Mouse (Mus musculus) stomach, postnatal 0 days (tissue): ENCODE results near the gene Bola2. TPM values are rescaled to one million over a fixed set of nuclear protein-coding genes. Genes with fewer than 3 reads are reported as not detected.

Experiments used
- ATAC-seq: fragments of 200-750 bp; cut with Nextera tagmentation; 2 replicates; pipeline ENCODE4 v1.8.0; 2017; ENCODE audit not compliant: low FRiP score, low TSS enrichment
- DNase-seq: peaks from one replicate; pipeline ENCODE4 v3.0.0-alpha.2; 2016; ENCODE audit warnings: low spot score
- H3K27ac ChIP-seq: fragments of 300-500 bp; sonication (generic); replicated peaks from 2 replicates; pipeline ENCODE4 v1.5.1; 2014; ENCODE audit warnings: mild to moderate bottlenecking, control low read depth
- H3K27me3 ChIP-seq: fragments of 300-500 bp; sonication (generic); 2 replicates; pipeline ENCODE4 v1.6.1; 2014; ENCODE audit warnings: low read length; ENCODE audit not compliant: control insufficient read depth, insufficient read depth
- H3K36me3 ChIP-seq: fragments of 300-500 bp; sonication (generic); 2 replicates; pipeline ENCODE4 v1.6.1; 2014; ENCODE audit warnings: low read length, mixed read lengths; ENCODE audit not compliant: control insufficient read depth, insufficient read depth
- H3K4me1 ChIP-seq: fragments of 300-500 bp; sonication (generic); replicated peaks from 2 replicates; pipeline ENCODE4 v1.6.1; 2014; ENCODE audit warnings: antibody characterized with exemption; ENCODE audit not compliant: control insufficient read depth, insufficient read depth
- H3K4me2 ChIP-seq: fragments of 300-500 bp; sonication (generic); replicated peaks from 2 replicates; pipeline ENCODE4 v1.6.1; 2014; ENCODE audit warnings: low read depth, mild to moderate bottlenecking, control low read depth, moderate library complexity
- H3K4me3 ChIP-seq: fragments of 300-500 bp; sonication (generic); 2 replicates; pipeline ENCODE4 v1.5.1; 2014; ENCODE audit warnings: low read depth, low read length, control low read depth
- H3K9ac ChIP-seq: fragments of 300-500 bp; sonication (generic); 2 replicates; pipeline ENCODE4 v1.6.1; 2014; ENCODE audit warnings: mild to moderate bottlenecking, low read length, control low read depth, mixed read lengths
- H3K9me3 ChIP-seq: fragments of 300-500 bp; sonication (generic); 2 replicates; pipeline ENCODE4 v1.6.1; 2016; ENCODE audit warnings: low read length; ENCODE audit not compliant: control insufficient read depth
- CTCF ChIP-seq: IDR thresholded peaks from 2 replicates; pipeline ENCODE4 v1.5.1; 2016; ENCODE audit warnings: antibody characterized with exemption, low read depth, mild to moderate bottlenecking, moderate library complexity
- EP300 ChIP-seq: optimal IDR thresholded peaks from 2 replicates; pipeline ENCODE3; 2016; ENCODE audit warnings: antibody characterized with exemption
- WGBS: fragments of 180-500 bp; shearing (Covaris S2); extraction: QIAGEN DNeasy Blood & Tissue Kit; methylation state at CpG from one replicate; pipeline ENCODE4 v1.1.7; 2014; 5-methylcytosine and 5-hydroxymethylcytosine counted together
- polyA plus RNA-seq: library from polyadenylated mRNA; unstranded; fragments of >200 nt; fragmentation: Nextera tagmentation; extraction: Ambion mirVana; gene quantifications from 2 replicates; pipeline ENCODE4 v1.2.1, GENCODE M21; 2015

The Bola2 gene
- polyA plus RNA-seq, 1 experiment from 2014 or later = 93.4 TPM

DNA sequence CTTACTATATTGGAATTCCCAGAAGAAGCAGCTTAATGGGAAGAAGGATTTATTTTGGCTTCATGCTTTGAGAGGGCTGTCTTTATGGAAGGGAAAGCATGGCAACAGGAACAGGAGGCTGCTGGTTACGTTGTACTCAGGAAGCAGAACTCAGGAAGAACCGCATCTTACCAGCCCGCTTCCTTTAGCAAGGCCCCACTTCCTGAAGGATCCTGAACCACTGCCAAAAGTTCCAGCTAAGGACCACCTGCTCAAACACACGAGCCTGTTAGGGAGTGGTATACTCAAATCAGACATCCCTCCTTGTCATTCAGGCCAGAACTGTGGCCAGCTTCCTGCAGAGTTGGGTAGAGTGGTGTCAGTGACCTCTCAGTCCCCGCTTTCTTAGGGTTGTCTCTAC is 26.7 kb upstream of the Bola2 start:
- no peaks in the 10 kb centered on the region for H3K4me1 ChIP-seq
- no peak overlapping the region for H3K4me3 ChIP-seq
- peaks cover 8% of the 10 kb centered on the region; the same call in 1 of the 2 replicates for H3K36me3 ChIP-seq
- DNase-seq = no peak
- 59% methylated on average over 5 of the region's 5 CpGs for WGBS
- no peak overlapping the region for H3K4me2 ChIP-seq
- no peaks in the 10 kb centered on the region for H3K9me3 ChIP-seq
- ATAC-seq = no peak
- H3K27ac ChIP-seq = no peak overlapping the region
- no peak overlapping the region for H3K9ac ChIP-seq
- no peaks in the 10 kb centered on the region for H3K27me3 ChIP-seq
- TF ChIP-seq EP300 (no peak), CTCF (no peak)

DNA sequence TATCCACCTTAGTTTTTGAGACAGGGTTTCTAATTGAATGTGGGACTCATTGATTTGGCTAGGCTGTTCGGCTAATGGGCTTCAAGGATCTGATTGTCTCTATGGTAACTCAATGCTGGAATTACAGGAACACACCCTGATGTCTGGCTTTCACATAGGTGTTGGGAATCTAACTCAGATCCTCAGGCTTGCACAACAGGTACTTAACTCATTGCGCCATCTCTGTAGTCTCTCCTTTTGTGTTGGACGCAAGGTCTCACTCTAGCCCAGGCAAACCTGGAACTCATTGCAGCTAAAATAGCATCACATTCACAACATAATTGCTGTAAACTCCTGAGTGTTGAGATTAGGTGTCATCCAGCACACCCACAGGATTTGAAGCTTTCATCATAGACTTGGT is 25.0 kb upstream of the Bola2 start:
- H3K36me3 ChIP-seq = peaks cover 8% of the 10 kb centered on the region; the same call in 1 of the 2 replicates
- no peak overlapping the region for H3K27ac ChIP-seq
- DNase-seq (no peak), ATAC-seq (no peak)
- 76% methylated on average over 3 of the region's 3 CpGs for WGBS
- H3K9me3 ChIP-seq = no peaks in the 10 kb centered on the region
- H3K4me2 ChIP-seq = no peak overlapping the region
- H3K27me3 ChIP-seq = no peaks in the 10 kb centered on the region
- TF ChIP-seq EP300 (no peak), CTCF (no peak)
- no peaks in the 10 kb centered on the region for H3K4me1 ChIP-seq
- H3K9ac ChIP-seq = no peak overlapping the region
- H3K4me3 ChIP-seq = no peak overlapping the region

DNA sequence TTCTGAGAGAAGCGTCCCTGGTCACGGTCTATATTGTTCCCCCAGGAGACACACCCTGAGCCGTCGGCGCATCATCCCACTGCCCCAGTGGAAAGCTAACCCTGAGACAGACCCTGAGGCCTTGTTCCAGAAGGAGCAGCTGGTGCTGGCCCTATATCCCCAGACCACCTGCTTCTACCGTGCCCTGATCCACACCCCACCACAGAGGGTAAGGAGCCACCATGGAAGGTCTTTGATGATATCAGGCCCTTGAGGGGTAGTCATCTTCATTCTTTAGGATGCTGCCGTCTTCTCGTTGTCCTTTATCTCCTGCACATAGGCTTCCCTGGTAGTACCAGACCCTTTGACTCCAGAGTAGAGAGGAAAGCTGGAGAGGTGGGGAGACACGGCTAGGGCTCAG is 23.1 kb upstream of the Bola2 start:
- WGBS = 93% methylated on average over 9 of the region's 9 CpGs
- TF ChIP-seq CTCF (no peak), EP300 (no peak)

DNA sequence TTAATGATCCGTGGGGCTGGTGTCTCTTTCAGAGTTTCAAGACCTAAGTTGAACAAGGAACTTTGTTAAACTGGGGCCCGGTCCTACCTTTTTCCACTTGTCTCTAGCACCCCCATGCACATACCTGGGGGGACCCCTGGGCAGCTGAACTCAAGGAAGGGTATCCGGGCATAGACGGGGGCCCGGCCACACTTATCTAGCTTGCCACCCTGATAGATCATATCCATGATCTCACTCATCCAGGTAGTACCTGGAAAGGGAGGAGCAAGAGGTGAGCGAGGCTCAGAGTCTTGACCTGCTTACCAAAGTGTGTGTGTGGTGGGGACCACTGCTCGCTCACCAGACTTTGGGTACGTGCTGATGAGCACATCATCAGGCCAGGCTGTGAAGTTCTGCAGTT is 20.1 kb upstream of the Bola2 start:
- TF ChIP-seq EP300 (no peak), CTCF (no peak)

More for the DNA sequence above, 23.1 kb upstream of the Bola2 start:
- DNase-seq (no peak), ATAC-seq (no peak)
- Histone ChIP-seq H3K36me3 (peaks cover 8% of the 10 kb centered on the region; the same call in 1 of the 2 replicates), H3K27ac (no peak overlapping the region), H3K4me2 (no peak overlapping the region), H3K4me3 (no peak overlapping the region), H3K9me3 (no peaks in the 10 kb centered on the region), H3K9ac (no peak overlapping the region), H3K27me3 (no peaks in the 10 kb centered on the region), H3K4me1 (0 out of 2 replicates have a peak, but pooled peaks cover 4% of the 10 kb centered on the region)

DNA sequence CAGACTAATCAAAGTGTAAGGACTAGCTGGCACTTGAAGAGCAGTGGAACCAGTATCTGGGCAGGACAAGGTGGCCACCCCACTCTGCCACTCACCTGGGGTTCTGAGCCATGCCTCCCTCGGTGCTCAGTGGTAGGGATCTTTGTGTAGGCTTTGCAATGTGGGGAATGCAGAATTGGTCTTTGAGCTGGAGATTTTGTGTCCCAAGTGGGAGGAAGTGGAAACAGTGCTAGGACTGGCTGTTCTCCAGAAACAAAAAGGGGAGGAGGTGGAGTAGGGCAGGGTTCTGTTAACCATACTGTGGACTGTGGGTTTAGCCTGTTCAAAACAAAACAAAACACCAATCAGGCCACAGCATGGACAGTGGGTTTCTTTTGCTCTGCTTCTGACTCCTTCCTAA is 19.0 kb upstream of the Bola2 start, which contains the start of gene Sult1a1:
Sult1a1 (minus strand) TSS at position 226 of the 400 bp plus-strand sequence.
- 0 out of 2 replicates have a peak, but pooled peaks cover 4% of the 10 kb centered on the region for H3K4me1 ChIP-seq
- peak within 1 kb of the TSS; percentile 41 for H3K4me2 ChIP-seq
- H3K36me3 ChIP-seq = peaks cover 8% of the 10 kb centered on the region; the same call in 1 of the 2 replicates
- H3K27ac ChIP-seq = peak within 1 kb of the TSS; percentile 85
- H3K9ac ChIP-seq = peak within 1 kb of the TSS; percentile 41; the same call in 1 of the 2 replicates
- H3K9me3 ChIP-seq = no peaks in the 10 kb centered on the region
- DNase-seq (peak; percentile 34), ATAC-seq (peak; percentile 52; the same call in 1 of the 2 replicates)
- peak within 1 kb of the TSS; percentile 18; the same call in 1 of the 2 replicates for H3K4me3 ChIP-seq
- TF ChIP-seq EP300 = no peak
- TF ChIP-seq CTCF = no peak
- WGBS = 30% methylated on average over 1 of the region's 1 CpGs
- no peaks in the 10 kb centered on the region for H3K27me3 ChIP-seq

More for the DNA sequence above, 20.1 kb upstream of the Bola2 start:
- H3K27me3 ChIP-seq = no peaks in the 10 kb centered on the region
- H3K4me3 ChIP-seq = no peak overlapping the region
- 93% methylated on average over 8 of the region's 8 CpGs for WGBS
- H3K9ac ChIP-seq = no peak overlapping the region
- ATAC-seq = no peak
- no peak overlapping the region; the same call in 1 of the 2 replicates for H3K4me2 ChIP-seq
- H3K4me1 ChIP-seq = 0 out of 2 replicates have a peak, but pooled peaks cover 4% of the 10 kb centered on the region
- DNase-seq = no peak
- peaks cover 8% of the 10 kb centered on the region; the same call in 1 of the 2 replicates for H3K36me3 ChIP-seq
- no peak overlapping the region for H3K27ac ChIP-seq
- H3K9me3 ChIP-seq = no peaks in the 10 kb centered on the region

DNA sequence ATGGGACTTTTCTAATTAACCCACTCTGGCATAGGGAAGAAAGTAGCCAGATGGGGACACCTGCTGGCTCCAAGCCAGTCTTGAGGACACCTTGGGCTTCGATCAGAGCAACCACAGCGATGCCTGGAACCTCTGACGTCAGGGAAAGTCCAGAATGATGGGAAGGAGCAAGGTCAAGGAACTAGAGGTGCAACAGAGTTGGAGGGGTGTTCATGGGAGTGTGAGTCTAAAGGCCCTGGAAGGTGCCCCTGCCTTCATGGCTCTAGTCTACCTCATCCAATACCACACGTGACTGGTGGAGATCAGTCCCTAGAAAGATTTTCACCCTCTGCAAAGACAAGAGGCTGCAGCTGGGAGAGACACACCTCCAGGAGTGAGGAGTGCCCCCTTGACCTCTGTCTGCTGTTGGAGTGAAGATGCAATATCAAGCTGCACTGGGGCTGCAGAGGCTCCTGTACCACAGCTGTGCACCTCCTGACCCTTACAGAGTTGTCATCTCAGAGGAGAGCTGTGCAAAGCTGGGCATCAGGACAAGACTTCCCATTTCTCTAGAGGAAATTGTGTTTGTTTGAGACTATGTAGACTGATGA is 18.5 kb upstream of the Bola2 start:
- peaks cover 6% of the 10 kb centered on the region; the same call in 1 of the 2 replicates for H3K36me3 ChIP-seq
- H3K27me3 ChIP-seq = no peaks in the 10 kb centered on the region
- no peak overlapping the region for H3K9ac ChIP-seq
- 0 out of 2 replicates have a peak, but pooled peaks cover 4% of the 10 kb centered on the region for H3K4me1 ChIP-seq
- peak overlapping the region; percentile 85 for H3K27ac ChIP-seq
- 58% methylated on average over 4 of the region's 4 CpGs for WGBS
- TF ChIP-seq CTCF (no peak), EP300 (no peak)
- H3K9me3 ChIP-seq = no peaks in the 10 kb centered on the region
- no peak for DNase-seq
- no peak for ATAC-seq
- no peak overlapping the region for H3K4me2 ChIP-seq
- no peak overlapping the region for H3K4me3 ChIP-seq
